Mouse (Mus musculus) right cerebral cortex, adult 2 months (tissue): Measurements from ENCODE around the gene Mlph.
A peak's percentile ranks its signal among the peaks of the same experiment; 100 is the strongest.

Source experiments
- DNase-seq, 2 experiments: peaks; one replicate each; pipeline ENCODE4 v3.0.0; 2021 to 2022; ENCODE audit warnings: low spot score in 2 of 2

The Mlph gene

GRCm38 (mm10) chr1:90969347-90969784 lies 54.5 kb downstream of the Mlph start, which contains the start of gene Rab17:
Gene Rab17, minus strand, starts transcription at chr1:90969661.
- DNase-seq = no peak

GRCm38 (mm10) chr1:90969881-90970390 lies 55.1 kb downstream of the Mlph start:
- DNase-seq = no peak

- peak; percentile 95 to 99 for DNase-seq
These were observed 58.2 kb downstream of the Mlph start for GRCm38 (mm10) chr1:90972911-90973573.

GRCm38 (mm10) chr1:90973574-90973911 lies 58.7 kb downstream of the Mlph start:
- DNase-seq = no peak

- peak; percentile 74 to 82 for DNase-seq
These were observed 60.2 kb downstream of the Mlph start for GRCm38 (mm10) chr1:90974906-90975649.

GRCm38 (mm10) chr1:90975960-90976359 lies 61.1 kb downstream of the Mlph start:
- DNase-seq = no peak

GRCm38 (mm10) chr1:90980638-90981330 lies 65.9 kb downstream of the Mlph start:
- DNase-seq = no peak

GRCm38 (mm10) chr1:90981346-90981745 lies 66.5 kb downstream of the Mlph start:
- DNase-seq = no peak

- DNase-seq = no peak
These were observed 81.0 kb downstream of the Mlph start for GRCm38 (mm10) chr1:90995916-90996315.

GRCm38 (mm10) chr1:90997136-90997535 lies 82.3 kb downstream of the Mlph start:
- DNase-seq = no peak

GRCm38 (mm10) chr1:90997641-90998040 lies 82.8 kb downstream of the Mlph start:
- no peak for DNase-seq

- DNase-seq = peak; percentile 59 to 66
These were observed 83.5 kb downstream of the Mlph start, which contains the start of gene Lrrfip1 for GRCm38 (mm10) chr1:90998268-90998890. Gene Lrrfip1, plus strand, starts transcription at chr1:90998737.

- peak in 1 of 2 experiments; percentile 43 for DNase-seq
These were observed 84.2 kb downstream of the Mlph start for GRCm38 (mm10) chr1:90998891-90999611.

- no peak for DNase-seq
These were observed 85.2 kb downstream of the Mlph start for GRCm38 (mm10) chr1:90999911-91000601.
